Mouse (Mus musculus) cortical plate, adult 2 months (tissue): Measurements from ENCODE around the gene Zar1l. TPM values are rescaled to one million over a fixed set of nuclear protein-coding genes. Genes with fewer than 3 reads are reported as not detected.
"Not testable (repeated sequence)": the region's sequence is repeated elsewhere in the genome, so short reads cannot be mapped to it uniquely, and the experiment has no call there.

Experiments used
- H3K27ac ChIP-seq: fragments of 200-500 bp; 2 replicates; pipeline ENCODE4 v1.5.1; 2012; ENCODE audit warnings: low read length, control low read depth, inconsistent platforms; ENCODE audit not compliant: insufficient read depth
- H3K4me1 ChIP-seq: fragments of 200-500 bp; 2 replicates; pipeline ENCODE4 v1.6.1; 2011; ENCODE audit warnings: low read length; ENCODE audit not compliant: control insufficient read depth, insufficient read depth
- H3K4me3 ChIP-seq: fragments of 200-500 bp; 2 replicates; pipeline ENCODE4 v1.5.1; 2011; ENCODE audit warnings: mild to moderate bottlenecking, low read length, control low read depth; ENCODE audit not compliant: insufficient read depth
- CTCF ChIP-seq: fragments of 200-500 bp; IDR thresholded peaks from 2 replicates; pipeline ENCODE4 v1.5.1; 2011; ENCODE audit warnings: mild to moderate bottlenecking, control low read depth, low read length; ENCODE audit not compliant: insufficient read depth; ENCODE audit errors: extremely low read depth
- POLR2A ChIP-seq: fragments of 200-500 bp; IDR thresholded peaks from 2 replicates; pipeline ENCODE4 v1.6.1; 2011; ENCODE audit warnings: mild to moderate bottlenecking, low read length, control low read depth; ENCODE audit not compliant: insufficient read depth; ENCODE audit errors: extremely low read depth
- polyA plus RNA-seq: library from polyadenylated mRNA; depleted of rRNA; stranded (reverse); fragments of >200 nt; gene quantifications from 2 replicates; pipeline ENCODE4 v1.2.3, GENCODE M21; 2012

Zar1l gene
- polyA plus RNA-seq, 1 experiment = 1.6 TPM

DNA sequence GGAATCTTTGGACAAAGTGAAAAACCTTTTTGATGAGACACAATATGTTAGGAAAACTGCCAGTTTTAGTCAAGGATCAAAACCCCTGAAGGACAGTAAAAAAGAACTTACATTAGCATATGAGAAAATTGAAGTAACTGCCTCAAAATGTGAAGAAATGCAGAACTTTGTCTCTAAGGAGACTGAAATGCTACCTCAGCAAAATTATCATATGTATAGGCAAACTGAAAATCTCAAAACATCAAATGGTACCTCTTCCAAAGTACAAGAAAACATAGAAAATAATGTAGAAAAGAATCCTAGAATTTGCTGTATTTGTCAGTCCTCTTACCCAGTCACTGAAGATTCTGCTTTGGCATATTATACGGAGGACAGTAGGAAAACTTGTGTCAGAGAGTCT lies 23.3 kb upstream of the Zar1l start:
- H3K4me3 ChIP-seq = no peak overlapping the region
- TF ChIP-seq CTCF (no peak), POLR2A (no peak)
- H3K4me1 ChIP-seq = no peaks in the 10 kb centered on the region
- H3K27ac ChIP-seq = no peak overlapping the region

DNA sequence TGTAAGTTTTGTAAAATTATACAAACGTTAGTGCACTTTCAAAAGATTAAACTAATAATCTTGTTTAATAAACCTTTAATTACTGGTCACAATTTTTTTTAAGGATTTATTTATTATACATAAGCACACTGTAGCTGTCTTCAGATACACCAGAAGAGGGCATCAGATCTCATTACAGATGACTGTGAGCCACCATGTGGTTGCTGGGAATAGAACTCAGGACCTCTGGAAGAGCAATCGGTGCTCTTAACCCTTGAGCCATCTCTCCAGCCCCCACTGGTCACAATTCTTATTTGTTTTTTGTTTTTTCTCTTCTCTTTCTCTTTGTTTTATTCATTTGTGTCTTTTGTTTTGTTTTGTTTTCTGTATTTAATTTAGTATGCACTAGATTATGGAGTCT lies 7.3 kb upstream of the Zar1l start:
- TF ChIP-seq POLR2A = no peak
- no peak for TF ChIP-seq CTCF
- no peak overlapping the region for H3K27ac ChIP-seq
- H3K4me3 ChIP-seq = no peak overlapping the region
- H3K4me1 ChIP-seq = no peaks in the 10 kb centered on the region

GRCm38 (mm10) chr5:150522867-150523234 lies 4.9 kb upstream of the Zar1l start:
- no peaks in the 10 kb centered on the region for H3K4me1 ChIP-seq
- H3K4me3 ChIP-seq = peak overlapping the region; percentile 53
- no peak overlapping the region for H3K27ac ChIP-seq
- TF ChIP-seq POLR2A = no peak
- TF ChIP-seq CTCF = no peak

GRCm38 (mm10) chr5:150521937-150522866 lies 4.2 kb upstream of the Zar1l start, which contains the start of gene Brca2:
Gene Brca2 (plus strand): TSS chr5:150522630.
- H3K4me3 ChIP-seq = peak within 1 kb of the TSS; percentile 53
- no peak within 1 kb of the TSS for H3K27ac ChIP-seq

GRCm38 (mm10) chr5:150519551-150519950 lies 1.6 kb upstream of the Zar1l start:
- no peak overlapping the region for H3K27ac ChIP-seq
- no peak for TF ChIP-seq POLR2A
- no peak for TF ChIP-seq CTCF
- H3K4me3 ChIP-seq = no peak overlapping the region
- H3K4me1 ChIP-seq = no peaks in the 10 kb centered on the region

More at GRCm38 (mm10) chr5:150521937-150522866, 4.2 kb upstream of the Zar1l start, which contains the start of gene Brca2:
- no peak for TF ChIP-seq CTCF
- TF ChIP-seq POLR2A = peak; percentile 80
- H3K4me1 ChIP-seq = no peaks in the 10 kb centered on the region

DNA sequence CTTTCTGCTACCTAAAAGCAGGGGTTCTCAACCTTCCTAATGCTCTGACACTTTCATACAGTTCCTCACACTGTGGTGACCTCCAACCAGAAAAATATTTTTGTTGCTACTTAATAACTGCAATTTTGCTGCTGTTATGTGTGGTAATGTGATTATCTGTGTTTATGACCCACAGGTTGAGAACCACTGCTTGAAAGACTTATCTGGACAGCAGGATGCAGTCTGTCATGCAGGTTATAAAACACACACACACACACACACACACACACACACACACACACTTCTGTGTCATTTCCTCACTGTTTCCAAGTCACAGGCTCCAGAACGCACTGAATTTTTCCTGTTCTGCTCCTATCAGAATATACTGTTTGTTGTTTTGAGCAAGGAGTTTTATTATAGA lies 3.9 kb downstream of the Zar1l start:
- Histone ChIP-seq H3K4me3 (no peak overlapping the region), H3K27ac (no peak overlapping the region), H3K4me1 (no peaks in the 10 kb centered on the region)
- no peak for TF ChIP-seq POLR2A
- TF ChIP-seq CTCF = no peak

GRCm38 (mm10) chr5:150513264-150513663 lies 4.7 kb downstream of the Zar1l start:
- Histone ChIP-seq H3K27ac (no peak overlapping the region), H3K4me3 (no peak overlapping the region), H3K4me1 (no peaks in the 10 kb centered on the region)
- TF ChIP-seq POLR2A = no peak
- no peak for TF ChIP-seq CTCF

- no peak for TF ChIP-seq CTCF
- TF ChIP-seq POLR2A = no peak
- no peak overlapping the region for H3K4me3 ChIP-seq
- H3K27ac ChIP-seq = no peak overlapping the region
- no peaks in the 10 kb centered on the region for H3K4me1 ChIP-seq
These were observed 7.3 kb downstream of the Zar1l start for GRCm38 (mm10) chr5:150510451-150511225.

DNA sequence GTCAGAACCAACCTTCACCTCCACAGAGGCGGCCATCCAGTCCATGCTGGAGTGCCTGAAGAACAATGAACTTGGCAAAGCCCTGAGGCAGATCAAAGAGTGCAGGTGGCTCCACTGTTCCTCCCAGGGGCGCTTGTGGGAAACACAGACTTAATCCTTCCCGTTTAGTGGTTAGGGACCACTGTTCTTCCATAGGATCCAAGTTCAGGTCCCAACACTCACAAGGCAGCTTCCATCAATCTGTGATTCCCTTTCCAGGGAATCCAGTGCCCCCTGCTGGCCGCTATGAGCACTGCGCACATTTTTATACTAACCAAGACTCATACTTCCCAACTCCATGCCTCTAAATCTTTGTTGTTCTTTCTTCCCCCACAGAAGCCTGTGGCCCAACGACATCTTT lies 22.2 kb downstream of the Zar1l start:
- Histone ChIP-seq H3K4me3 (no peak overlapping the region), H3K4me1 (no peaks in the 10 kb centered on the region), H3K27ac (no peak overlapping the region)
- TF ChIP-seq CTCF = peak; percentile 57
- no peak for TF ChIP-seq POLR2A

GRCm38 (mm10) chr5:150491573-150492173 lies 26.3 kb downstream of the Zar1l start:
- not testable (repeated sequence) for H3K4me1 ChIP-seq

More at GRCm38 (mm10) chr5:150491573-150492173, 26.3 kb downstream of the Zar1l start:
- not testable (repeated sequence) for H3K27ac ChIP-seq, H3K4me3 ChIP-seq
